Mouse (Mus musculus) splenic B cell, adult 2 months (primary cell): Measurements from ENCODE around the gene Evi5.

ENCODE experiments used
- DNase-seq: peaks from one replicate; pipeline ENCODE4 v3.0.0-alpha.2; 2011; ENCODE audit warnings: low read depth, low spot score
- H3K27me3 ChIP-seq: 2 replicates; pipeline ENCODE4 v1.6.1; 2012; ENCODE audit warnings: mild to moderate bottlenecking, low read length, moderate library complexity, mixed read lengths; ENCODE audit not compliant: control insufficient read depth, poor library complexity, insufficient read depth, severe bottlenecking
- H3K36me3 ChIP-seq: 2 replicates; pipeline ENCODE4 v1.6.1; 2012; ENCODE audit warnings: mild to moderate bottlenecking, low read length, moderate library complexity, mixed read lengths; ENCODE audit not compliant: control insufficient read depth, poor library complexity, insufficient read depth, severe bottlenecking

Evi5 gene

GRCm38 (mm10) chr5:107855546-107855945 lies 19.4 kb downstream of the Evi5 start:
- DNase-seq, result no peak
- H3K27me3 ChIP-seq, result no peaks in the 10 kb centered on the region

GRCm38 (mm10) chr5:107854556-107854955 lies 20.4 kb downstream of the Evi5 start:
- no peaks in the 10 kb centered on the region for H3K27me3 ChIP-seq
- no peak for DNase-seq
- H3K36me3 ChIP-seq, result no peaks in the 10 kb centered on the region

More at GRCm38 (mm10) chr5:107855546-107855945, 19.4 kb downstream of the Evi5 start:
- no peaks in the 10 kb centered on the region for H3K36me3 ChIP-seq

GRCm38 (mm10) chr5:107853807-107854206 lies 21.1 kb downstream of the Evi5 start:
- no peak for DNase-seq
- no peaks in the 10 kb centered on the region for H3K36me3 ChIP-seq

DNA sequence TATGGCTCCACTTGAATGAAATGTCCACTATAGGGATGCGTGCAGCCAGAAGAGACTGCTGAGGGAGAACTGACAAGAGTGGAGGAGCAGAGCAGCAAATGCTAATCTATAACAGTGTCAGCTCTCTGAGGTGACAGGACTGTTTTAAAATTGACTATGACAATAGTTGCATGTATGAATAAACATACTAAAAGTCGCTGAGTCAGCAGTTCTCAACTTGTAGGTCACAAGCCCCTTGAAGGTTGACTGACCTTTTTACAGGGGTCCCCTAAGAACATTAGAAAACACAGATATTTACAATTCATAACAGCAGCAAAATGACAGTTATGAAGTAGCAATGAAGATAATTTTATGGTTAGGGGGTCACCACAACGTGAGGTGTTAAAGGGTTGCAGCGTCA lies 25.9 kb downstream of the Evi5 start:
- no peaks in the 10 kb centered on the region for H3K36me3 ChIP-seq
- DNase-seq, result no peak

More at GRCm38 (mm10) chr5:107853807-107854206, 21.1 kb downstream of the Evi5 start:
- no peaks in the 10 kb centered on the region for H3K27me3 ChIP-seq

GRCm38 (mm10) chr5:107847817-107848216 lies 27.1 kb downstream of the Evi5 start:
- H3K36me3 ChIP-seq, result no peaks in the 10 kb centered on the region
- DNase-seq, result no peak

More for the DNA sequence above, 25.9 kb downstream of the Evi5 start:
- H3K27me3 ChIP-seq, result no peaks in the 10 kb centered on the region

DNA sequence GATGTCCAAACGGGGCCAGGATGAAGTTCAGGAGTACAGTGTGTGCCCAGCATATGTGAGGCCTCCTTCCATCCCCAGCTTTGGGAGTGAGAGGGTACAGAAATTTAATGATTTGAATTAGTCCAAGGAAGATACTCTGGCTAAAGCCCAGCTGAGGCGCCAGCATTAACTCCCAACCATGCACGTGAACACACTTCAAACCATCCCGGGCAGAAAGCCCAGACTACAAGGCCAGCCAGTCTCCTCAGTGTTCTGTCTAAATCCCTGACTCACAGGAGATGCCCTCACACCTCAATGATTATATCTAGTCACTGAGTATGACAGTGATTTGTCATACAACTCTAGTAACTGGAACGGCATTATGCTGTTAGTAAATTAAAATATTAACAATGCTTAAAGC lies 27.6 kb downstream of the Evi5 start:
- H3K27me3 ChIP-seq, result no peaks in the 10 kb centered on the region
- DNase-seq, result no peak
- no peaks in the 10 kb centered on the region for H3K36me3 ChIP-seq

More at GRCm38 (mm10) chr5:107847817-107848216, 27.1 kb downstream of the Evi5 start:
- H3K27me3 ChIP-seq, result no peaks in the 10 kb centered on the region

DNA sequence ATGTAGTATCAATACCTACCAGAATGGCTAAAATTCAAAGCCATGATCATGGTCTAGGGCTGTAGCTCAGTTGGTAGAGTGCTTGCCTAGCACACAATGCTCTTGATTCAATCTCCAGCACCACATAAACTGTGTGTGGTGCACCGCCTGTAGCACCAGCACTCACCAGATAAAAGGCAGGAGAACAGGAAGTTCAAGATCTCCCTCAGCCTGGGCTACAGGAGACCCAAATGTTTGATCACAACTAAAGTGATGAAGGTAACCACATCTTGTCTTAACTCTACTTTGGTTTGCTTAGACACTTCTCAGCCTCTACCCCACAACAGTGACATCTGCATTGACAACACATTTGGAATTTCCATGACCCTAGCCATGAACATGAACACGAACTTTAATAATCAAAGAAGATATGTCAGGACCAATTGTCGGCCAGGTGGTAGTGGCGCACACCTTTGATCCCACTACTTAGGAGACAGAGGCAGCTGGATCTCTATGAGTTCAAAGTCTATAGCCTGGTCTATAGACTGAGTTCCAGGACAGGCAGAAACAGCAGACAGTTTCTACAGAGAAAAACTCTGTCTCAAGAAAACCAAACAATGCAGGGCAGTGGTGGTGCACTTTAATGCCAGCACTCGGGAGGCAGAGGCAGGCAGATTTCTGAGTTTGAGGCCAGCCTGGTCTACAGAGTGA lies 34.2 kb downstream of the Evi5 start:
- Histone ChIP-seq H3K27me3 (no peaks in the 10 kb centered on the region), H3K36me3 (no peaks in the 10 kb centered on the region)
- DNase-seq, result no peak

DNA sequence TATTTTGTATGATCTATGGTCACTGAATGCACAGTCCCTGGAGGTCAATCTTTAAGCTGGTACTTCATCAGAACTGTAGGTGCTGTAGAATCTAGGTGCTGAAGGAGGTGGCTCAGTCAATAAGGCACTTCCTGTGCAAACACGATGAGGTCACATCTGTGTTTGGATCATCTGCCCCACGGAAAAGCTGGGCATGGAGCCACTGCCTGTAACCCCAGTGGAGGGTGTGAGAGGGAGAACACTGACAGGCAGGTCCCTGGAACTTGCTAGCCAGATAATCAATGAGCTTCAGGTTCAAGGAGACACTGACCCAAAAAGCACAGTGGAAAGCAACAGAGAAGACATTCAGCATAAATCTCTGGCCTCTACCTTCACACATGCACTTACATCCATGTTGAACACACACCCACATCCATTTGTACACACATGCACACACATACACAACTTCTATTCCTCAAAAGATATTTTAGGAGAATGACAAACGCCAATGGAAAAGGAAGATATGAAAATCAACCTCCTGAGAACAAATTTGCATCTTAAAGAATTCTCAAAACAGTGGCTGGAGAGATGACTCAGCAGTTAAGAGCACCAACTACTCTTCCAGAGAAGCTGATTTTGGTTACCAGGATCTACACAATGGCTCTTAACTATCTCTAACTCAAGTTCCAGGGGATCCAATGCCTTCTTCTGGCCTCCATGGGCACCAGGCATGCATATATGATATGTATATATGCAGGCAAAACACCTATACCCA lies 35.8 kb downstream of the Evi5 start:
- DNase-seq, result no peak
- Histone ChIP-seq H3K36me3 (no peaks in the 10 kb centered on the region), H3K27me3 (no peaks in the 10 kb centered on the region)

DNA sequence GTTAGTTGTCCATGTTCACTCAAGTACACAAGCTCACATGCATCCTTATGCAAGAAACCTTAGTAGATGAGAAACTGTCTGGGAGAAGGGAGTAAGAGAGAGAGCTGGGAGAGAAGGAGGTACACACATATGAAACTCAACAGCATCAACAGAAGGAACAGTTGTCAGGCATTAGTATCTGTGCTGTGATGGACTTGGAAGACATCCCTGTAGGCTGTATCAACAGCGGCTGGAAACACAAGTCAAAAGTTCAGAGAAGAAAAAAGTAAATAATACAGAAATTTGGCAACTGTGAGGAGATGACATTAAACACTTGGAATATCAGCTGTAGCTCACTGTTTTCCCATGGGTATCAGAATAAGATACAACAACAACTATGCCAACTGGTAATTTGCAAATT lies 40.6 kb downstream of the Evi5 start:
- Histone ChIP-seq H3K36me3 (no peaks in the 10 kb centered on the region), H3K27me3 (no peaks in the 10 kb centered on the region)
- no peak for DNase-seq

DNA sequence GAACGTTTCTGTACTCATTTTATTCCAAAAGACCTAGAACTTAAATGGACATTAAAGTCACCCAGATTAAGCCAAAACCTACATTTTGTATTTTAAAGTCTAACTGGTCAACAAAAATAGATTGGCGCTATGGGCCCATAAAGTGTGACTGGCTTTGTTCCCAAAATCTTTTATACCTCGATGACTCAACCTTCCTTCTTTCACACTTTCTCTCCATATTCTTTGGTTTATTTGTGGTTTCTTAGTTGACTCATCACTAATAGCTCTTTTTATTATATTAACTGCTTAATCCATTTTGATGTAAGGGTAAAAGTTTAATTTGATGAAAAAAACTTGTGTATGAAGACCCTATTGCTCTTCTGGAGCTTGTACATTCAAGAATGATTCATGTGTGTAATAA lies 43.6 kb downstream of the Evi5 start:
- DNase-seq, result no peak
- H3K27me3 ChIP-seq, result no peaks in the 10 kb centered on the region
- H3K36me3 ChIP-seq, result no peaks in the 10 kb centered on the region

- H3K27me3 ChIP-seq, result no peaks in the 10 kb centered on the region
- H3K36me3 ChIP-seq, result no peaks in the 10 kb centered on the region
- no peak for DNase-seq
These were observed 44.8 kb downstream of the Evi5 start, which contains the start of gene Ube2d2b for GRCm38 (mm10) chr5:107829998-107830560. Ube2d2b (plus strand) TSS chr5:107830099.

- DNase-seq, result no peak
- H3K36me3 ChIP-seq, result no peaks in the 10 kb centered on the region
- H3K27me3 ChIP-seq, result no peaks in the 10 kb centered on the region
These were observed 52.4 kb downstream of the Evi5 start for GRCm38 (mm10) chr5:107822521-107822920.

DNA sequence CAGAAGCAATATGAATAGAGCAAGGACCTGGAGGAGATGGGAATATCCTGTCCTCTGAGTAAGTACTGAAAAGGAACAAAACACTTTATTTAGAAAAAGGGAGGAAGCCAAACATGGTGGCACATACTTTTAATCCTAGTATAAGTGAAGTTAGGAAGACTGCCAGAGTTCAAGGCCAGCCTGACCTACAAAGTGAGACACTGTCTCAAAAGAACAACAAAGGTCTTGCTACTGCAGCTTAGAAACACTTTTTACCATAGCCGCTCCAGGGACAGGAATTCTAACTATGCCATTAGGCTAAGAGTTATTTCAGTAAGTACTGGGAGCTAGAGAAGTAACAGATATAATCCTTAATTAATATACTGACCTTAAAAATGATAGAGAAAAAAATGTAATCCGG lies 60.3 kb downstream of the Evi5 start:
- no peak for DNase-seq
- Histone ChIP-seq H3K27me3 (no peaks in the 10 kb centered on the region), H3K36me3 (peaks cover 5% of the 10 kb centered on the region; the same call in 1 of the 2 replicates)

DNA sequence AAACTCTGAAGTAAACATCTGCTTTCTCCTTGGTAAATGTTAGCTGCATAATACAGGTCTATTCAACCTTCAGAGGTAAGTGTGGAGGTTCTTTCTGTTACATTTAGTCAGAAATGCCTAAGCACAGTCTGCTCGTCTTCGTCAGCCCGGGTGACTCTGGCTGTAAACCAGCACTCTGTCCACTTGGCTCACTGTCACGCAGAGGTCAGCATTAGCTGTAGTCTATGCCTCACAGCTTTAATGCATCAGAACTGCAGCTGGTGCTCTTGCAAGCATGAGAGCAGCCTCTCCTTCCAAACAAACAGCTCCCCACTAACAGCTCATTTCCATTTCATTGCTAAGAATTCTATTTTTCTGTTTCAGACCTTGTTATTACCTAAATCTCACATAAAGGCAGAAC lies 67.4 kb downstream of the Evi5 start:
- Histone ChIP-seq H3K36me3 (no peaks in the 10 kb centered on the region), H3K27me3 (no peaks in the 10 kb centered on the region)
- no peak for DNase-seq

DNA sequence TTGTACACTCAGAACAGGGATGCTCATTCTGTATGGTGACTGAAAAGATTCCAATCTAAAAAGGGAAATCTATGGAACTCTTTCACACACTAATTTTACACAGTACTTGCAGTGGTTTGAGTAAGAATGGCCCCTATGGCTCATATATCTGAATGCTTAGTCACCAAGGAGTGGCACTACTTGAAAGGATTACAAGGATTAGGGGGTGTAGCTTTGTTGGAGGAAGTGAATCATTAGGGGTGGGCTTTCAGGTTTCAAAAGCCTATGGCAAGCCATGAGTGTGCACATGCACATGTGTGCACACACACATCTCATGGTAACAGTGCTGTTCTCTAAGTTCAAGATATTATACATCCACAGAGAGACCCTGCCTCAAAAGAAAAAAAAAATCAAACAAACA lies 72.3 kb downstream of the Evi5 start:
- H3K27me3 ChIP-seq, result no peaks in the 10 kb centered on the region
- no peak for DNase-seq
- H3K36me3 ChIP-seq, result no peaks in the 10 kb centered on the region
